Mouse (Mus musculus): Measurements from ENCODE around the gene Fahd2a.

The Fahd2a gene

GRCm38 (mm10) chr2:127430238-127430637 lies 14.1 kb downstream of the Fahd2a start:
- DNase-seq, result peak; percentile 53 to 59

- no peak for DNase-seq
Observed at GRCm38 (mm10) chr2:127424977-127425376, 19.4 kb downstream of the Fahd2a start, which contains the start of gene Gpat2. Gpat2 (plus strand) TSS chr2:127425199.

- DNase-seq, result no peak
Observed at GRCm38 (mm10) chr2:127418266-127418970, 25.9 kb downstream of the Fahd2a start.

GRCm38 (mm10) chr2:127416706-127417105 lies 27.7 kb downstream of the Fahd2a start:
- no peak for DNase-seq

- DNase-seq, result no peak
Observed at GRCm38 (mm10) chr2:127415806-127416205, 28.6 kb downstream of the Fahd2a start.

- DNase-seq, result no peak
Observed at GRCm38 (mm10) chr2:127411126-127411525, 33.2 kb downstream of the Fahd2a start.

GRCm38 (mm10) chr2:127398738-127399137 lies 45.6 kb downstream of the Fahd2a start:
- DNase-seq, result no peak

- DNase-seq, result no peak
Observed at GRCm38 (mm10) chr2:127394606-127395161, 49.7 kb downstream of the Fahd2a start.

- DNase-seq, result no peak
Observed at GRCm38 (mm10) chr2:127391323-127391722, 53.0 kb downstream of the Fahd2a start.

GRCm38 (mm10) chr2:127390846-127391245 lies 53.5 kb downstream of the Fahd2a start:
- DNase-seq, result no peak

- no peak for DNase-seq
Observed at GRCm38 (mm10) chr2:127390352-127390751, 54.0 kb downstream of the Fahd2a start.

GRCm38 (mm10) chr2:127387521-127387920 lies 56.8 kb downstream of the Fahd2a start:
- DNase-seq, result no peak

All from cerebellum, postnatal 14 days (tissue).